Mouse (Mus musculus): ENCODE data around the gene Fgd1. TPM values are rescaled to one million over a fixed set of nuclear protein-coding genes. Genes with fewer than 3 reads are reported as not detected.

Gene Fgd1
- polyA plus RNA-seq, 1 experiment, result 9.9 TPM

DNA sequence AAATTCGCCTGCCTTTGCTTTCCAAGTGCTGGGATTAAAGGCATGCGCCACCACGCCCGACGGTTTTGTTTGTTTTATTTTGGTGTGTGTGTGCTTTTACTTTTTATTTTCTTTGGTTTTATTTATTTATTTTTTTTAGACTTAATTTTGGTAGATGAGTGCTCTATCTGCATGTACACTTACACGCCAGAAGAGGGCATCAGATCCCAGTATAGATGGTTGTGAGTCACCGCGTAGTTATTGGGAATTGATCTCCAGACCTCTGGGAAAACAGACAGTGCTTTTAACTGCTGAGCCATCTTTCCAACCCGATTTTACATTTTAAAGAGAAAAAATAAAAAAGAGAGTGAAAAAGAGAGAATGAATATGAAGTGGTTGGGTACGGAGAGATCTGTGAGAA is 86.8 kb downstream of the Fgd1 start:
- no peak for TF ChIP-seq CTCF (conservative IDR thresholded peaks at IDR 0.05; ENCODE audit: insufficient read depth, insufficient read length, low read depth, low read length)
- TF ChIP-seq POLR2A (IDR thresholded peaks at IDR 0.05; ENCODE audit: low read depth, low read length), result no peak
- H3K4me3 ChIP-seq (ENCODE audit: insufficient read depth, low read depth, low read length), result no peak overlapping the region
- no peak overlapping the region for H3K27ac ChIP-seq (ENCODE audit: insufficient read depth, low read depth, low read length)
- H3K36me3 ChIP-seq (ENCODE audit: control insufficient read depth, insufficient read depth, low read length), result no peaks in the 10 kb centered on the region
- H3K4me1 ChIP-seq (ENCODE audit: control insufficient read depth, insufficient read depth, low read length), result no peaks in the 10 kb centered on the region
- no peaks in the 10 kb centered on the region for H3K27me3 ChIP-seq (replicated peaks; ENCODE audit: control insufficient read depth, insufficient read depth, low read length)
- 13% methylated on average over 10 of the region's 10 CpGs for WGBS
- peak; percentile 23 for DNase-seq

Other genes starting within 250 kb of the Fgd1 start
- 23.6 and 26.1 TPM in 2 replicates for gene Maged2, start 231.8 kb upstream of the Fgd1 start, polyA plus RNA-seq (2012; rRNA removed)
- 12.0 and 14.3 TPM in 2 replicates for gene Gnl3l, start 28.8 kb upstream of the Fgd1 start, polyA plus RNA-seq (2012; rRNA removed)
- gene Tsr2, start 50.4 kb downstream of the Fgd1 start, polyA plus RNA-seq (2012; rRNA removed), result 8.3 and 9.6 TPM in 2 replicates
- 0.14 and 0.30 TPM in 2 replicates for gene Wnk3, start 151.9 kb downstream of the Fgd1 start, polyA plus RNA-seq (2012; rRNA removed)